Mouse (Mus musculus) bone marrow, adult 2 months (tissue): ENCODE results near the gene Herpud1.

Experiments used
- CTCF ChIP-seq: fragments of 200-500 bp; IDR thresholded peaks from 2 replicates; pipeline ENCODE4 v1.5.1; 2011; ENCODE audit warnings: low read length, control low read depth; ENCODE audit not compliant: control insufficient read depth, insufficient read depth
- POLR2A ChIP-seq: fragments of 200-500 bp; IDR thresholded peaks from 2 replicates; pipeline ENCODE4 v1.6.1; 2011; ENCODE audit warnings: low read depth, mild to moderate bottlenecking, control low read depth, low read length, borderline replicate concordance; ENCODE audit not compliant: control insufficient read depth

DNA sequence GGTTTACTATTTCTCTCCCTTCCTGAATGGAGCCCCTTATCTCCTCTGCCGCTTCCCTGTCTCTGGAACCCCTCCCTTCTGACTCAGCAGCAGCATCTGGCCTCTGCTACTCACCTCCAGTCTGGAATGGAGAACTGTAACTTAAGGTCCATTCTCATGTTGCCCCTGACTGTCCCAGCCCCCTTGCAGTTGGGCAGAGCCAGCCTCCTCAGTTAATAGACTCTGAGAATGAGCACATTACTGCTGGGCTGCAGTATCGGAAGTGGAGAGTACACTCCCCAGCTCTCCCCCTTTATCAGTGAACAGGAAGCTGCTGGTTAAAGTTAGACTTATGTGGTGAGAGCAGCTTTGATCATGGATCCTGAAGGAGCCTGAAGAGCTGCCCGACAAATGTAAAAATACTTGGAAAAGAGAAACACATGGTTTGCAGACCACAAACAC is 10.7 kb upstream of the Herpud1 start:
- TF ChIP-seq CTCF (no peak), POLR2A (no peak)
